Mouse (Mus musculus) intestine, postnatal 0 days (tissue): ENCODE data around the gene Lrrc23. TPM values are rescaled to one million over a fixed set of nuclear protein-coding genes. Genes with fewer than 3 reads are reported as not detected.

Experiments
- ATAC-seq: fragments of 200-750 bp; cut with Nextera tagmentation; 2 replicates; pipeline ENCODE4 v1.8.0; 2017; ENCODE audit warnings: mild to moderate bottlenecking, moderate TSS enrichment, moderate library complexity
- H3K27ac ChIP-seq: fragments of 300-500 bp; sonication (generic); 2 replicates; pipeline ENCODE4 v1.5.1; 2014; ENCODE audit warnings: mild to moderate bottlenecking, low read depth, low read length, moderate library complexity
- H3K27me3 ChIP-seq: fragments of 300-500 bp; sonication (generic); replicated peaks from 2 replicates; pipeline ENCODE4 v1.6.1; 2014; ENCODE audit warnings: low read length, mixed read lengths; ENCODE audit not compliant: control insufficient read depth, insufficient read depth
- H3K36me3 ChIP-seq: fragments of 300-500 bp; sonication (generic); 2 replicates; pipeline ENCODE4 v1.6.1; 2014; ENCODE audit warnings: mild to moderate bottlenecking, moderate library complexity; ENCODE audit not compliant: control insufficient read depth, insufficient read depth
- H3K4me1 ChIP-seq: fragments of 300-500 bp; sonication (generic); replicated peaks from 2 replicates; pipeline ENCODE4 v1.6.1; 2014; ENCODE audit warnings: antibody characterized with exemption, low read length, mixed read lengths; ENCODE audit not compliant: control insufficient read depth, insufficient read depth
- H3K4me2 ChIP-seq: fragments of 300-500 bp; sonication (generic); replicated peaks from 2 replicates; pipeline ENCODE4 v1.6.1; 2014; ENCODE audit warnings: low read depth, mild to moderate bottlenecking, moderate library complexity
- H3K4me3 ChIP-seq: fragments of 300-500 bp; sonication (generic); 2 replicates; pipeline ENCODE4 v1.5.1; 2014; ENCODE audit warnings: low read depth, low read length
- H3K9ac ChIP-seq: fragments of 300-500 bp; sonication (generic); 2 replicates; pipeline ENCODE4 v1.6.1; 2014; ENCODE audit warnings: mild to moderate bottlenecking, low read depth, low read length
- H3K9me3 ChIP-seq: fragments of 300-500 bp; sonication (generic); 2 replicates; pipeline ENCODE4 v1.6.1; 2016; ENCODE audit warnings: mixed run types; ENCODE audit not compliant: control insufficient read depth
- CTCF ChIP-seq: sonication (generic); IDR thresholded peaks from 2 replicates; pipeline ENCODE4 v1.5.1; 2016; ENCODE audit warnings: low read depth, mild to moderate bottlenecking, control low read depth, antibody characterized with exemption, moderate library complexity
- WGBS: fragments of 180-500 bp; shearing (Covaris S2); extraction: QIAGEN DNeasy Blood & Tissue Kit; methylation state at CpG from one replicate; pipeline ENCODE4 v1.1.7; 2014; 5-methylcytosine and 5-hydroxymethylcytosine counted together
- polyA plus RNA-seq: library from polyadenylated mRNA; unstranded; fragments of >200 nt; fragmentation: Nextera tagmentation; extraction: Ambion mirVana; gene quantifications from 2 replicates; pipeline ENCODE4 v1.2.1, GENCODE M21; 2015

Lrrc23 gene
- polyA plus RNA-seq, 1 experiment from 2014 or later: 0.21 TPM

DNA sequence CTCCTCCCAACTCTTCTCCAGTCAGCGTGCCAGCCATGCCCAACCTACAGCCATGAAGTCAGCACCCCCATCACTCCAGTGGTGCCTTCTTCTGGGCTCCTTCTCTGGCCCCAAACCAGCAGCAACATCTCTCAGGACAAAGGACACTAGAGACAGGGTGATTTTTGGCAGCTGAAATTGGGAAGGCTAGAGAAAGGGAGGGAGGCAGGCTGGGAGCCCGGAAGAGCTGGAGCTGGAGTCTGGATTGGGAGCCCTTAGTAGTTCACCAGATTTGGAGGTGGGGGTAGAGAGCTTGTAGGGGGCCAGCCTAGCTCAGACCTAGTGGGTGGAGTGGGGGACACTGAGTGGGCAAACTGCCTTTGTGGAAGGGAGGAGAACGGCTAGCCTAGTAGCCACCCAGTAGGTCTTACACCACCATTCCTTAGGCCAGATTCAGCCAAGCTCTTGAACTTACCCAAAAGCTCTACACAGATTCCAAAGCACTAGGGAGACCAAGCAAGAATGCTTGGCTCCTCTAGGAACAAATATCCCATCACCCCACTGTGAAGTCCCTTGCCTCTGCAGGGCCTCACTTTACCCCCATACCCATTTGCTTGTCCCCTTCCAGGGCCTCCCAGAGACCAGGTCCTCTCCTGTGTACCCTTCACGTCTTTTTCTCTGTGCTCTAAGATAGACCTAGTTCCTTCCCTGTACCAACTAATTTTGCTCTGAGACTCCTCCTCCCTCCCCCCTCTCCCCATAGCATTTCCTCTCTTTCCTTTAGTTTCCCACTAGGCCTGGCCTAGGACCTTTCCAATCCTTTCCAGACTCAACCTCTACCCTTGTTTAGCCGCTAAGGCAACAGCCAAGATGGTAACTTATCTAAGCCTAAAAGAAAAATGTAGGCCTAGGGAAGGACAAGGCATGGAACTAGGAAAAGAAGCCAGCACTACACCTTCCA, 21.3 kb downstream of the Lrrc23 start:
- TF ChIP-seq CTCF: no peak
- WGBS: 62% methylated on average over 5 of the region's 5 CpGs
- no peaks in the 10 kb centered on the region for H3K4me1 ChIP-seq
- no peaks in the 10 kb centered on the region for H3K36me3 ChIP-seq
- H3K4me2 ChIP-seq: peak overlapping the region; percentile 83
- H3K27ac ChIP-seq: peak overlapping the region; percentile 50
- H3K4me3 ChIP-seq: peak overlapping the region; percentile 85
- ATAC-seq: no peak
- H3K9ac ChIP-seq: peak overlapping the region; percentile 5; the same call in 1 of the 2 replicates
- H3K9me3 ChIP-seq: no peaks in the 10 kb centered on the region
- no peaks in the 10 kb centered on the region for H3K27me3 ChIP-seq

DNA sequence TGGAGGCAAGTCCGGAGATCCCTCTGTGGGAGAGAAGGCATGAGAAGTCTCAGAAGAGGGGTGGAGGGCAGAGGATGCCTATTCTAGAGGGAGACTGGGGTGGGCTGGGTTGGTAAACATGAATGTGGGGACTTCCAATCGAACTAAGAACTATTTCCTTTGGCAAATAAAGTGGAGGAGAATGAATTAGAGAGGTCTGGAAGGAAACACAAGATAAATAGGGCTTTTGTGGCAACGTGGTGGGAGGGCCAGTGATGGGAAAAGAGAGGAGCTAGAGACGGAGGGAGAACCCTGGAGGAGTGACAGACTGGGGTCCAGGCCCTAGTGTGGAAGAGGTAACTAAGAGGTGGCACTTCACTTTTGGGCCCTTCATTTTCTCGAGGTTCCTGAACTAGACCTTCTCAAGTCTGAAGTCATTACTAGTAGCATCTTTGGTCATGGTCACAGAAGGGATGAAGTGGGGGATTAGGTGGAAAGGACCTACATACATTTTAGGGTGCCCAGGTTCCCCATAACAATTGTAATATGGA, 22.1 kb downstream of the Lrrc23 start:
- H3K27ac ChIP-seq: peak overlapping the region; percentile 50; the same call in 1 of the 2 replicates
- no peak for ATAC-seq
- no peaks in the 10 kb centered on the region for H3K4me1 ChIP-seq
- no peaks in the 10 kb centered on the region for H3K27me3 ChIP-seq
- 36% methylated on average over 5 of the region's 5 CpGs for WGBS
- H3K4me3 ChIP-seq: peak overlapping the region; percentile 85
- H3K9ac ChIP-seq: peak overlapping the region; percentile 95
- no peaks in the 10 kb centered on the region for H3K9me3 ChIP-seq
- H3K36me3 ChIP-seq: no peaks in the 10 kb centered on the region
- H3K4me2 ChIP-seq: peak overlapping the region; percentile 83
- no peak for TF ChIP-seq CTCF

DNA sequence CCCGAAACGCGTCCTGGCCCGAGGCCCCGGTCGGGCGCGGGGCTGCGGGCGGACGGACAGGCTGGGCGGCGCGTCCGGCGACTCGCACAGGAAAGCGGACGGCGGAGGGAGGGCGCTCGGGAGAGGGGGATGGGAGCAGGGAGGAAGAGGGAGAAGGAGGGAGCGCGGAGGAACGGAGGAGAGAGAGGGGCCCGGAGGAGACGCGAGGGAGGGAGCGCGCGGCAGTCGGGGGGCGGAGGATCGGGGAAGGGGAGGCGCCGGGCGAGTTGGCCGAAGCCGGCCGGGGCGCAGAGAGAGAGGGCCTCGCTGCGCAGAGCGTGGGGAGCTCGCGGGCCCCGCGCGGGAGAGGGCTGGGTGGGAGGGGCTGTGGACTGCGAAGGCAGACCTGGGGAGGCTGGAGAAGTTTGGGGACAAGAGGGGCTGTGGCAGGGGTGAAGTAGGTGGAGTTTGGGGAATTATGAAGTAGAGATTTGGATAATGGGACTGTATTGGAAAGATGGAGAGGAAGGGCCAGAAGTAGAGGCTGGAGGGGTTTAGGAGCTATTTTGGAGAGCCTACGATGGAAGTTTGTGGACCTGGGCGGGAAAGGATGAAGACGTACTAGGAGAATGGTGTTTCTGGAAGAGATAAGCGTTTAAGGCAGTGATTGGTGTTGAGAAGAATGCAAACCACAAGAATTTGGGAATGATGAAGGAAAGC, 22.7 kb downstream of the Lrrc23 start:
- Histone ChIP-seq H3K4me1 (no peaks in the 10 kb centered on the region), H3K4me2 (peak overlapping the region; percentile 83), H3K9ac (peak overlapping the region; percentile 95), H3K27me3 (no peaks in the 10 kb centered on the region), H3K9me3 (no peaks in the 10 kb centered on the region), H3K36me3 (no peaks in the 10 kb centered on the region), H3K27ac (peak overlapping the region; percentile 96), H3K4me3 (peak overlapping the region; percentile 85)
- peak; percentile 10; the same call in 1 of the 2 replicates for TF ChIP-seq CTCF
- WGBS: under 1% methylated on average over 53 of the region's 54 CpGs
- ATAC-seq: peak; percentile 65

DNA sequence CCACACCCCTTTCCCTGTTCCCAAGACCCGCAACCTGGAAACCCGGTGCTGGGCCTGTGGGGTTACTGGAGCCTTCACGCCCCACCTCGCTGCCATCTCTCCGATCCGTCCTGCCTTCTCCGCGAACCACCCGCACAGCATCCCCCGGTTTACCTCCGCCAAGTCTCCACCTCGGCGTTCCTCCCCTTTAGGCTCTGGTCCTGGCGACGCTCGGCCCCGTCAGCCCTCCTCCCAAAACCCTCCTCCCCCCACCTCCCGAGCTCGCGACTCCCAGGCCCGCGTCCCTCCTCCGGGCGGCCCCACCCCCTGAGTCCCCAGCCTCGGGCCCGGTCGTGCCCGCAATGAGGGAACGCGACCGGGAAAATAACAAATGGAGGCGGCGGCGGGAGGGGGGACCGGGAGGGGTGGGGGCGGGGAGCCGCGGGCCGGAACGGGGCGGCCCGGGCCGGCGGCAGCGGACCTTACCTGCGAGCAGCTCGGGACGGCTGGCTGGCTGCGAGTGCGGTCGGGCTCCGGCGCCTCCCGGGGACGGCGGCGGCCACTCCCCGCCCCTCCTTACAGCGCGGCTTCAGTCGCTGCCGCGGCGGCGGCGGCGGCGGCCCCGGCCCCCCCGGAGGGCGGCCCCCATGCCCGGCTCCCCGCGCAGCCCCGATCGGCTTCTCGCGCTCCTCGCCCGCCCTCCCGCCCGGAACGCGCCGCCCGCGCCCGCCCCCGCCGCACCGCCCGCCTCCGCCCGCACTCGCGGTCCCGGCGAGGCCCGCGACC, 23.5 kb downstream of the Lrrc23 start, which contains the start of the genes Gm45234 and Atn1:
Gm45234 (minus strand) TSS at position 191 of the 765 bp plus-strand sequence.
Atn1 (minus strand) TSS at position 694 of the 765 bp plus-strand sequence.
- Histone ChIP-seq H3K9me3 (no peaks in the 10 kb centered on the region), H3K36me3 (no peaks in the 10 kb centered on the region), H3K4me3 (peak within 1 kb of the TSS; percentile 85), H3K4me1 (no peaks in the 10 kb centered on the region), H3K9ac (peak within 1 kb of the TSS; percentile 95), H3K27ac (peak within 1 kb of the TSS; percentile 96), H3K27me3 (no peaks in the 10 kb centered on the region), H3K4me2 (peak within 1 kb of the TSS; percentile 83)
- peak; percentile 40 for ATAC-seq
- under 1% methylated on average over 43 of the region's 100 CpGs for WGBS
- TF ChIP-seq CTCF: no peak

DNA sequence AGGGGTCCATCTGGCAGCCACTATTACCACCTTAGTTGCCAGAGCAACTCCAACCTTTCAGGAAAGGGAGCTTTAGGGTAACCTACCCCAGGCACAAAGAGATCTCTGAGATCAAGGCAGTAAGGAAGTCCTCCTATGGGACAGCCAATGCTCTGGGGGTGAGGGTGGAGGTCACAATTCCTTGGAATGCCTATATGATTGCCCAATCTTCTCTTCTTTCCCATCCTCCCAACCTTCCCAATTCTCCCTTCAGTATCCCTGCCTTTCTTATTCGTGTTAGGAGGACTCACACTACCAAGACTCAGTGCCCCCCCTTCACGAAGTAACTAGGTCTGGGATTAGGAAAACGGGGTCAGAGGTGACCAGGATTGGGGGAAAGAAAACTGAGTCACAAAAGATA, 24.2 kb downstream of the Lrrc23 start:
- H3K4me1 ChIP-seq: no peaks in the 10 kb centered on the region
- peak overlapping the region; percentile 83 for H3K4me2 ChIP-seq
- no peaks in the 10 kb centered on the region for H3K9me3 ChIP-seq
- 5% methylated on average over 3 of the region's 3 CpGs for WGBS
- peak overlapping the region; percentile 95 for H3K9ac ChIP-seq
- peak overlapping the region; percentile 85 for H3K4me3 ChIP-seq
- H3K27me3 ChIP-seq: no peaks in the 10 kb centered on the region
- TF ChIP-seq CTCF: no peak
- no peak for ATAC-seq
- no peaks in the 10 kb centered on the region for H3K36me3 ChIP-seq
- peak overlapping the region; percentile 96; the same call in 1 of the 2 replicates for H3K27ac ChIP-seq
